In genomic region chr7:44848561-44849415, GRCm38 (mm10) we compare ENCODE assay signal across 7 mouse cellular contexts. TPM values are rescaled to one million over a fixed set of nuclear protein-coding genes. Genes with fewer than 3 reads are reported as not detected.
DNase-seq lines count a peak whose midpoint lies in the region; ATAC-seq and TF ChIP-seq lines count a peak whose summit lies in the region.

Gene Akt1s1, plus strand, starts transcription at chr7:44848991.
Gene Tbc1d17, minus strand, starts transcription at chr7:44849079.

- peak within 1 kb of the TSS; percentile 67 for H3K4me2 ChIP-seq in intestine, postnatal 0 days (replicated peaks; ENCODE audit: low read depth)
- H3K4me2 ChIP-seq in midbrain, embryonic 12.5 days (replicated peaks), result peak within 1 kb of the TSS; percentile 89

- peak; percentile 48; the same call in 1 of the 2 replicates for TF ChIP-seq POLR2A in small intestine, adult 2 months (IDR thresholded peaks at IDR 0.05; ENCODE audit: low read depth, low read length)

- peak within 1 kb of the TSS; percentile 92 for H3K27ac ChIP-seq in embryonic facial prominence, embryonic 10.5 days (replicated peaks)
- peak within 1 kb of the TSS; percentile 88 for H3K27ac ChIP-seq in intestine, postnatal 0 days (ENCODE audit: low read depth, low read length)
- H3K27ac ChIP-seq in midbrain, embryonic 12.5 days (replicated peaks), result peak within 1 kb of the TSS; percentile 93
- peak within 1 kb of the TSS; percentile 91 for H3K27ac ChIP-seq in small intestine, adult 2 months (ENCODE audit: insufficient read depth, low read depth, low read length)

- H3K27me3 ChIP-seq in embryonic facial prominence, embryonic 10.5 days (replicated peaks; ENCODE audit: low read depth, poor library complexity, severe bottlenecking), result no peaks in the 10 kb centered on the region
- H3K27me3 ChIP-seq in intestine, postnatal 0 days (replicated peaks; ENCODE audit: control insufficient read depth, insufficient read depth, low read length), result no peaks in the 10 kb centered on the region
- no peaks in the 10 kb centered on the region for H3K27me3 ChIP-seq in midbrain, embryonic 12.5 days
- H3K27me3 ChIP-seq in small intestine, adult 2 months (ENCODE audit: control insufficient read depth, insufficient read depth, low read length), result no peaks in the 10 kb centered on the region

- DNase-seq in adrenal gland, postnatal 10 days, result peak; percentile 98
- DNase-seq in embryonic facial prominence, embryonic 10.5 days (ENCODE audit: low spot score), result peak; percentile 96
- DNase-seq in gonadal fat pad, adult 2 months (ENCODE audit: low read depth), result peak; percentile 98
- DNase-seq in left cerebral cortex, postnatal 4 days, result peak; percentile 99

- H3K9me3 ChIP-seq in embryonic facial prominence, embryonic 10.5 days, result no peaks in the 10 kb centered on the region
- H3K9me3 ChIP-seq in intestine, postnatal 0 days (ENCODE audit: control insufficient read depth), result no peaks in the 10 kb centered on the region
- no peaks in the 10 kb centered on the region for H3K9me3 ChIP-seq in midbrain, embryonic 12.5 days

- peak within 1 kb of the TSS; percentile 53 for H3K9ac ChIP-seq in intestine, postnatal 0 days (ENCODE audit: low read depth, low read length)
- peak within 1 kb of the TSS; percentile 67 for H3K9ac ChIP-seq in midbrain, embryonic 12.5 days (replicated peaks)

- peaks cover 56% of the 10 kb centered on the region for H3K36me3 ChIP-seq in embryonic facial prominence, embryonic 10.5 days (replicated peaks)
- peaks cover 38% of the 10 kb centered on the region for H3K36me3 ChIP-seq in intestine, postnatal 0 days (ENCODE audit: control insufficient read depth, insufficient read depth)
- H3K36me3 ChIP-seq in midbrain, embryonic 12.5 days, result peaks cover 44% of the 10 kb centered on the region
- peaks cover 27% of the 10 kb centered on the region for H3K36me3 ChIP-seq in small intestine, adult 2 months (ENCODE audit: control insufficient read depth, insufficient read depth, low read length)

- TF ChIP-seq CTCF in intestine, postnatal 0 days (IDR thresholded peaks at IDR 0.05; ENCODE audit: low read depth), result no peak
- no peak for TF ChIP-seq CTCF in small intestine, adult 2 months (IDR thresholded peaks at IDR 0.05; ENCODE audit: extremely low read depth, insufficient read length, insufficient replicate concordance, low read depth, low read length)

- peaks cover 44% of the 10 kb centered on the region for H3K4me1 ChIP-seq in embryonic facial prominence, embryonic 10.5 days
- peaks cover 3% of the 10 kb centered on the region; the same call in 1 of the 2 replicates for H3K4me1 ChIP-seq in intestine, postnatal 0 days (replicated peaks; ENCODE audit: control insufficient read depth, insufficient read depth, low read length)
- peaks cover 38% of the 10 kb centered on the region for H3K4me1 ChIP-seq in midbrain, embryonic 12.5 days
- peaks cover 11% of the 10 kb centered on the region for H3K4me1 ChIP-seq in small intestine, adult 2 months (ENCODE audit: control insufficient read depth, insufficient read depth, insufficient read length, low read length)

- ATAC-seq in intestine, postnatal 0 days, result peak; percentile 87
- peak; percentile 82 for ATAC-seq in midbrain, embryonic 12.5 days (ENCODE audit: low FRiP score, low read depth)

- WGBS in embryonic facial prominence, embryonic 10.5 days, result under 1% methylated on average over 54 of the region's 54 CpGs
- under 1% methylated on average over 54 of the region's 54 CpGs for WGBS in intestine, postnatal 0 days
- WGBS in midbrain, embryonic 12.5 days, result under 1% methylated on average over 54 of the region's 54 CpGs
- WGBS in small intestine, adult 2 months, result under 1% methylated on average over 54 of the region's 54 CpGs

- peak within 1 kb of the TSS; percentile 82 for H3K4me3 ChIP-seq in embryonic facial prominence, embryonic 10.5 days
- peak within 1 kb of the TSS; percentile 63 for H3K4me3 ChIP-seq in intestine, postnatal 0 days (ENCODE audit: low read depth, low read length)
- H3K4me3 ChIP-seq in midbrain, embryonic 12.5 days, result peak within 1 kb of the TSS; percentile 78
- peak within 1 kb of the TSS; percentile 80 for H3K4me3 ChIP-seq in small intestine, adult 2 months (ENCODE audit: low read depth, low read length)

- intact Hi-C loops in left cerebral cortex, postnatal 4 days (cut with DNase I), result no loop called here

RNA-seq across cellular contexts. Expression of gene Akt1s1, which starts in this region (rescaled TPM):
- 100 to 1,000 TPM in 1 of 2 experiments, 10 to 100 TPM in 1; 92.4 to 109 TPM for total RNA-seq in adrenal gland, postnatal 10 days (2021)
- polyA plus RNA-seq in embryonic facial prominence, embryonic 10.5 days (2016; fragmentation: Nextera tagmentation; extraction: Ambion mirVana), result 92.2 and 95.4 TPM in 2 replicates
- 72.9 and 107 TPM in 2 replicates for polyA plus RNA-seq in gonadal fat pad, adult 2 months (2012; rRNA removed)
- polyA plus RNA-seq in intestine, postnatal 0 days (2015; fragmentation: Nextera tagmentation; extraction: Ambion mirVana), result 71.6 and 76.5 TPM in 2 replicates
- total RNA-seq in left cerebral cortex, postnatal 4 days (2021), result 10 to 100 TPM; 74.1 to 85.4 TPM
- 92.0 and 99.2 TPM in 2 replicates for polyA plus RNA-seq in midbrain, embryonic 12.5 days (2016; fragmentation: Nextera tagmentation; extraction: Ambion mirVana)
- 180 and 283 TPM in 2 replicates for polyA plus RNA-seq in small intestine, adult 2 months (2012; rRNA removed)

RNA-seq across cellular contexts. Expression of gene Tbc1d17, which starts in this region (rescaled TPM):
- total RNA-seq in adrenal gland, postnatal 10 days (2021), result 10 to 100 TPM; 61.9 to 73.1 TPM
- polyA plus RNA-seq in embryonic facial prominence, embryonic 10.5 days (2016; fragmentation: Nextera tagmentation; extraction: Ambion mirVana), result 77.2 and 82.7 TPM in 2 replicates
- 90.6 and 94.6 TPM in 2 replicates for polyA plus RNA-seq in gonadal fat pad, adult 2 months (2012; rRNA removed)
- 47.4 and 48.5 TPM in 2 replicates for polyA plus RNA-seq in intestine, postnatal 0 days (2015; fragmentation: Nextera tagmentation; extraction: Ambion mirVana)
- total RNA-seq in left cerebral cortex, postnatal 4 days (2021), result 10 to 100 TPM; 57.1 to 68.3 TPM
- 97.5 and 101 TPM in 2 replicates for polyA plus RNA-seq in midbrain, embryonic 12.5 days (2016; fragmentation: Nextera tagmentation; extraction: Ambion mirVana)
- 32.1 and 63.2 TPM in 2 replicates for polyA plus RNA-seq in small intestine, adult 2 months (2012; rRNA removed)

Comparison
In these comparisons a context has a peak if more than half of its experiments do, and no peak if none do; other contexts are left out.
1. Peak in every context shown above with its lines: DNase-seq, ATAC-seq, H3K4me3 ChIP-seq and H3K27ac ChIP-seq.